ENCODE assay signal across 8 mouse cellular contexts in the genomic region with DNA sequence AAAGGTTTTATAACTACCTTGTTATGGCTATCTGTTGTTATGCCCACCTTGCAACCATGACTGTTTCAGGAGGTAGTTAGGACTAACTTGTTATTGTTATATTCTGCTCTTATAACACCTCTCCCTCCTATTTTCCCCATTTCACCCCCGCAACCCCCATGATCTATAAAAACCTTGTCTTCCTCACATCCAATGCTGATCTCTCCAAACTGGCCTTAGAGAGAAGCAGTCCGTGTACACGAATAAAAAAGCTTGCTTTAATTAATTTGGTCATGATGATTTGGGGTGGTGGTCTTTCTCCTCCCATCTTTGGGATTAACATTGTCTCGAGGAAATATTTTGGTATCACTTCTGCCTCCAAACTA. TPM values are rescaled to one million over a fixed set of nuclear protein-coding genes. Genes with fewer than 3 reads are reported as not detected.
DNase-seq lines count a peak whose midpoint lies in the region; ATAC-seq and TF ChIP-seq lines count a peak whose summit lies in the region.

No protein-coding gene starts in this region.

- H3K9ac ChIP-seq in liver, embryonic 11.5 days (ENCODE audit: low read depth, low read length) = peak overlapping the region; percentile 70

- WGBS in liver, embryonic 11.5 days = 5% methylated on average over 4 of the region's 4 CpGs

- ATAC-seq in liver, embryonic 11.5 days (replicated peaks; ENCODE audit: low FRiP score) = no peak
- ATAC-seq in inflammation-experienced regulatory T-cells, adult 6 months = no peak

- no peak for TF ChIP-seq CTCF in gastrocnemius, adult 2 months (IDR thresholded peaks at IDR 0.05)
- no peak for TF ChIP-seq CTCF in testis, adult 2 months (IDR thresholded peaks at IDR 0.05; ENCODE audit: control insufficient read depth, insufficient read depth, insufficient replicate concordance, low read depth, low read length)

- TF ChIP-seq POLR2A in testis, adult 2 months (IDR thresholded peaks at IDR 0.05; ENCODE audit: control insufficient read depth, low read depth, low read length) = no peak

- peak overlapping the region; percentile 86 for H3K4me3 ChIP-seq in gastrocnemius, adult 2 months
- H3K4me3 ChIP-seq in testis, adult 2 months (ENCODE audit: control insufficient read depth, low read depth, low read length) = peak overlapping the region; percentile 97
- H3K4me3 ChIP-seq in liver, embryonic 11.5 days (ENCODE audit: low read depth, low read length) = peak overlapping the region; percentile 55

- peak overlapping the region; percentile 88 for H3K27ac ChIP-seq in gastrocnemius, adult 2 months
- H3K27ac ChIP-seq in testis, adult 2 months (ENCODE audit: control insufficient read depth, insufficient read depth, low read depth, low read length) = peak overlapping the region; percentile 80; the same call in 1 of the 2 replicates
- H3K27ac ChIP-seq in liver, embryonic 11.5 days (ENCODE audit: low read depth, low read length) = no peak overlapping the region

- no peaks in the 10 kb centered on the region; the same call in none of the 2 replicates for H3K36me3 ChIP-seq in testis, adult 2 months (ENCODE audit: control insufficient read depth, insufficient read depth, low read length)
- H3K36me3 ChIP-seq in liver, embryonic 11.5 days (ENCODE audit: control insufficient read depth, insufficient read depth, low read length) = no peaks in the 10 kb centered on the region

- peak overlapping the region; percentile 87 for H3K4me2 ChIP-seq in liver, embryonic 11.5 days

- no peaks in the 10 kb centered on the region for H3K9me3 ChIP-seq in liver, embryonic 11.5 days (ENCODE audit: control insufficient read depth, low read length)

- H3K4me1 ChIP-seq in testis, adult 2 months (ENCODE audit: control insufficient read depth, insufficient read depth, low read length) = peaks cover 2% of the 10 kb centered on the region; the same call in 1 of the 2 replicates
- 0 out of 2 replicates have a peak, but pooled peaks cover 5% of the 10 kb centered on the region for H3K4me1 ChIP-seq in liver, embryonic 11.5 days (replicated peaks; ENCODE audit: control insufficient read depth, insufficient read depth, low read length)

- intact Hi-C loops in gastrocnemius, adult 2 months (cut with DNase I) = loop anchor here (2.0 kb wide), 1 partner anchor 52 kb away; a partner anchor contains a TSS
- intact Hi-C loops in gastrocnemius, postnatal 36 days (cut with DNase I) = no loop called here

- DNase-seq in gastrocnemius, adult 2 months = no peak
- no peak for DNase-seq in gastrocnemius, adult 18-20 months (ENCODE audit: low spot score)
- no peak for DNase-seq in testis, postnatal 10 days (ENCODE audit: low spot score)
- DNase-seq in liver, embryonic 11.5 days (ENCODE audit: low spot score) = no peak
- DNase-seq in gastrocnemius, postnatal 36 days = no peak
- DNase-seq in urinary bladder, postnatal 10 days (ENCODE audit: low spot score) = no peak

- H3K27me3 ChIP-seq in testis, adult 2 months (ENCODE audit: control insufficient read depth, insufficient read depth, low read length) = no peaks in the 10 kb centered on the region
- H3K27me3 ChIP-seq in liver, embryonic 11.5 days (replicated peaks; ENCODE audit: control insufficient read depth, insufficient read depth, low read length) = no peaks in the 10 kb centered on the region

RNA-seq across cellular contexts. Expression of a gene that starts 0.5 kb away (rescaled TPM):
- 1 to 10 TPM; 1.3 to 1.4 TPM for total RNA-seq in gastrocnemius, adult 2 months (2021)
- 1 to 10 TPM in 1 of 2 experiments, under 1 TPM in 1; 0.91 to 1.0 TPM for total RNA-seq in gastrocnemius, adult 18-20 months (2021)
- 8.9 and 10.9 TPM in 2 replicates for polyA plus RNA-seq in testis, adult 2 months (2012; rRNA removed)
- polyA plus RNA-seq in liver, embryonic 11.5 days (2014; fragmentation: Nextera tagmentation; extraction: Ambion mirVana) = 3.3 and 3.8 TPM in 2 replicates
- polyA plus RNA-seq in inflammation-experienced regulatory T-cells, adult 6 months (2017; shearing (Covaris generic)) = under 1 TPM in 1 of 3 experiments, not detected in 2; 0.14 TPM
- total RNA-seq in gastrocnemius, postnatal 36 days (2021) = under 1 TPM; 0.67 to 0.71 TPM

RNA-seq across cellular contexts. Expression of a gene that starts 26.3 kb away (rescaled TPM):
- 1 to 10 TPM; 6.4 to 6.7 TPM for total RNA-seq in gastrocnemius, adult 2 months (2021)
- 1 to 10 TPM; 6.3 to 7.3 TPM for total RNA-seq in gastrocnemius, adult 18-20 months (2021)
- 2.3 and 2.5 TPM in 2 replicates for polyA plus RNA-seq in testis, adult 2 months (2012; rRNA removed)
- 28.4 and 31.3 TPM in 2 replicates for polyA plus RNA-seq in liver, embryonic 11.5 days (2014; fragmentation: Nextera tagmentation; extraction: Ambion mirVana)
- 100 to 1,000 TPM; 163 to 188 (median 167) TPM for polyA plus RNA-seq in inflammation-experienced regulatory T-cells, adult 6 months (2017; shearing (Covaris generic))
- 1 to 10 TPM; 5.7 to 6.9 TPM for total RNA-seq in gastrocnemius, postnatal 36 days (2021)

RNA-seq across cellular contexts. Expression of a gene that starts 53.0 kb away (rescaled TPM):
- 10 to 100 TPM; 25.4 to 25.7 TPM for total RNA-seq in gastrocnemius, adult 2 months (2021)
- 10 to 100 TPM; 24.1 to 24.9 TPM for total RNA-seq in gastrocnemius, adult 18-20 months (2021)
- 23.1 and 25.5 TPM in 2 replicates for polyA plus RNA-seq in testis, adult 2 months (2012; rRNA removed)
- polyA plus RNA-seq in liver, embryonic 11.5 days (2014; fragmentation: Nextera tagmentation; extraction: Ambion mirVana) = 12.3 and 14.5 TPM in 2 replicates
- 10 to 100 TPM; 15.1 to 28.9 (median 23.5) TPM for polyA plus RNA-seq in inflammation-experienced regulatory T-cells, adult 6 months (2017; shearing (Covaris generic))
- 10 to 100 TPM; 18.3 to 21.8 TPM for total RNA-seq in gastrocnemius, postnatal 36 days (2021)
